Mouse (Mus musculus) heart, embryonic 11.5 days (tissue): Measurements from ENCODE around the gene Rnf5. TPM values are rescaled to one million over a fixed set of nuclear protein-coding genes. Genes with fewer than 3 reads are reported as not detected.

Experiments used
- ATAC-seq: fragments of 200-750 bp; cut with Nextera tagmentation; replicated peaks from 2 replicates; pipeline ENCODE4 v1.8.0; 2017; ENCODE audit warnings: moderate library complexity; ENCODE audit not compliant: insufficient number of reproducible peaks, low FRiP score, low TSS enrichment
- H3K27ac ChIP-seq: fragments of 300-500 bp; sonication (generic); 2 replicates; pipeline ENCODE4 v1.5.1; 2014; ENCODE audit warnings: mild to moderate bottlenecking, low read depth, low read length
- H3K27me3 ChIP-seq: fragments of 300-500 bp; sonication (generic); 2 replicates; pipeline ENCODE4 v1.6.1; 2014; ENCODE audit warnings: mild to moderate bottlenecking, low read length, mixed read lengths; ENCODE audit not compliant: control insufficient read depth, insufficient read depth
- H3K36me3 ChIP-seq: fragments of 300-500 bp; sonication (generic); 2 replicates; pipeline ENCODE4 v1.6.1; 2014; ENCODE audit warnings: mild to moderate bottlenecking, low read length, moderate library complexity, mixed read lengths; ENCODE audit not compliant: control insufficient read depth, insufficient read depth
- H3K4me1 ChIP-seq: fragments of 300-500 bp; sonication (generic); 2 replicates; pipeline ENCODE4 v1.6.1; 2014; ENCODE audit warnings: low read length; ENCODE audit not compliant: control insufficient read depth, insufficient read depth
- H3K4me2 ChIP-seq: fragments of 300-500 bp; sonication (generic); 2 replicates; pipeline ENCODE4 v1.6.1; 2014; ENCODE audit warnings: mild to moderate bottlenecking, moderate library complexity
- H3K4me3 ChIP-seq: fragments of 300-500 bp; sonication (generic); 2 replicates; pipeline ENCODE4 v1.5.1; 2014; ENCODE audit warnings: low read depth, low read length
- H3K9ac ChIP-seq: fragments of 300-500 bp; sonication (generic); 2 replicates; pipeline ENCODE4 v1.6.1; 2014; ENCODE audit warnings: mild to moderate bottlenecking, low read depth, low read length, moderate library complexity
- H3K9me3 ChIP-seq: fragments of 300-500 bp; sonication (generic); replicated peaks from 2 replicates; pipeline ENCODE4 v1.6.1; 2016; ENCODE audit warnings: low read length; ENCODE audit not compliant: control insufficient read depth
- WGBS: fragments of 180-500 bp; shearing (Covaris S2); extraction: QIAGEN DNeasy Blood & Tissue Kit; methylation state at CpG from one replicate; pipeline ENCODE4 v1.1.7; 2014; ENCODE audit not compliant: insufficient replicate concordance; 5-methylcytosine and 5-hydroxymethylcytosine counted together
- polyA plus RNA-seq: library from polyadenylated mRNA; unstranded; fragments of >200 nt; fragmentation: Nextera tagmentation; extraction: Ambion mirVana; gene quantifications from 2 replicates; pipeline ENCODE4 v1.2.1, GENCODE M21; 2014

Gene Rnf5
- polyA plus RNA-seq, 1 experiment from 2014 or later: 94.7 TPM

- 2% methylated on average over 19 of the region's 19 CpGs for WGBS
- no peak for ATAC-seq
- peaks cover 41% of the 10 kb centered on the region for H3K4me1 ChIP-seq
These were observed 15.7 kb downstream of the Rnf5 start for GRCm38 (mm10) chr17:34587814-34588213.

GRCm38 (mm10) chr17:34587423-34587811 is 16.1 kb downstream of the Rnf5 start:
- Histone ChIP-seq H3K27me3 (no peaks in the 10 kb centered on the region), H3K9me3 (no peaks in the 10 kb centered on the region), H3K4me1 (peaks cover 38% of the 10 kb centered on the region), H3K9ac (peak overlapping the region; percentile 96), H3K27ac (peak overlapping the region; percentile 93), H3K4me2 (peak overlapping the region; percentile 99), H3K4me3 (peak overlapping the region; percentile 60), H3K36me3 (no peaks in the 10 kb centered on the region)
- ATAC-seq: peak; percentile 74
- WGBS: under 1% methylated on average over 42 of the region's 50 CpGs

More at GRCm38 (mm10) chr17:34587814-34588213, 15.7 kb downstream of the Rnf5 start:
- H3K9me3 ChIP-seq: no peaks in the 10 kb centered on the region
- H3K9ac ChIP-seq: peak overlapping the region; percentile 96
- no peaks in the 10 kb centered on the region for H3K36me3 ChIP-seq
- H3K27me3 ChIP-seq: no peaks in the 10 kb centered on the region
- H3K27ac ChIP-seq: peak overlapping the region; percentile 93
- peak overlapping the region; percentile 60 for H3K4me3 ChIP-seq
- H3K4me2 ChIP-seq: peak overlapping the region; percentile 99

GRCm38 (mm10) chr17:34586796-34587422 is 16.6 kb downstream of the Rnf5 start:
- peaks cover 38% of the 10 kb centered on the region for H3K4me1 ChIP-seq
- H3K27ac ChIP-seq: peak overlapping the region; percentile 93
- H3K27me3 ChIP-seq: no peaks in the 10 kb centered on the region
- H3K9ac ChIP-seq: peak overlapping the region; percentile 96
- H3K4me3 ChIP-seq: peak overlapping the region; percentile 60
- WGBS: under 1% methylated on average over 38 of the region's 38 CpGs
- peak; percentile 78 for ATAC-seq
- peak overlapping the region; percentile 99 for H3K4me2 ChIP-seq
- no peaks in the 10 kb centered on the region for H3K9me3 ChIP-seq
- no peaks in the 10 kb centered on the region for H3K36me3 ChIP-seq

GRCm38 (mm10) chr17:34585877-34586771 is 17.4 kb downstream of the Rnf5 start:
- peaks cover 34% of the 10 kb centered on the region for H3K4me1 ChIP-seq
- peak overlapping the region; percentile 99 for H3K4me2 ChIP-seq
- H3K27me3 ChIP-seq: no peaks in the 10 kb centered on the region
- H3K9ac ChIP-seq: peak overlapping the region; percentile 96
- H3K4me3 ChIP-seq: peak overlapping the region; percentile 60
- H3K27ac ChIP-seq: peak overlapping the region; percentile 93
- WGBS: 29% methylated on average over 32 of the region's 32 CpGs
- H3K36me3 ChIP-seq: no peaks in the 10 kb centered on the region
- no peak for ATAC-seq
- no peaks in the 10 kb centered on the region for H3K9me3 ChIP-seq

- H3K27ac ChIP-seq: no peak overlapping the region
- WGBS: 81% methylated on average over 8 of the region's 8 CpGs
- no peak overlapping the region for H3K4me2 ChIP-seq
These were observed 18.4 kb downstream of the Rnf5 start for GRCm38 (mm10) chr17:34585121-34585520.

GRCm38 (mm10) chr17:34583819-34584218 is 19.7 kb downstream of the Rnf5 start:
- no peaks in the 10 kb centered on the region for H3K9me3 ChIP-seq
- peaks cover 14% of the 10 kb centered on the region; the same call in 1 of the 2 replicates for H3K4me1 ChIP-seq
- no peak overlapping the region for H3K4me2 ChIP-seq
- WGBS: 83% methylated on average over 8 of the region's 8 CpGs
- no peaks in the 10 kb centered on the region for H3K36me3 ChIP-seq
- H3K4me3 ChIP-seq: no peak overlapping the region
- no peak overlapping the region for H3K9ac ChIP-seq
- ATAC-seq: no peak
- no peak overlapping the region for H3K27ac ChIP-seq
- no peaks in the 10 kb centered on the region for H3K27me3 ChIP-seq

More at GRCm38 (mm10) chr17:34585121-34585520, 18.4 kb downstream of the Rnf5 start:
- Histone ChIP-seq H3K9me3 (no peaks in the 10 kb centered on the region), H3K36me3 (no peaks in the 10 kb centered on the region), H3K4me3 (no peak overlapping the region), H3K9ac (no peak overlapping the region), H3K27me3 (no peaks in the 10 kb centered on the region), H3K4me1 (peaks cover 24% of the 10 kb centered on the region)
- ATAC-seq: no peak

GRCm38 (mm10) chr17:34583397-34583796 is 20.1 kb downstream of the Rnf5 start:
- Histone ChIP-seq H3K36me3 (no peaks in the 10 kb centered on the region), H3K4me2 (no peak overlapping the region), H3K4me3 (no peak overlapping the region), H3K27me3 (no peaks in the 10 kb centered on the region), H3K9ac (no peak overlapping the region), H3K4me1 (peaks cover 13% of the 10 kb centered on the region; the same call in 1 of the 2 replicates), H3K27ac (no peak overlapping the region), H3K9me3 (no peaks in the 10 kb centered on the region)
- ATAC-seq: no peak
- WGBS: 61% methylated on average over 7 of the region's 7 CpGs

- no peaks in the 10 kb centered on the region for H3K9me3 ChIP-seq
- H3K9ac ChIP-seq: no peak overlapping the region
- no peaks in the 10 kb centered on the region for H3K36me3 ChIP-seq
- peaks cover 7% of the 10 kb centered on the region; the same call in 1 of the 2 replicates for H3K4me1 ChIP-seq
- H3K27ac ChIP-seq: no peak overlapping the region
- ATAC-seq: no peak
- no peak overlapping the region for H3K4me3 ChIP-seq
- no peaks in the 10 kb centered on the region for H3K27me3 ChIP-seq
- H3K4me2 ChIP-seq: no peak overlapping the region
- WGBS: 80% methylated on average over 12 of the region's 12 CpGs
These were observed 21.0 kb downstream of the Rnf5 start for GRCm38 (mm10) chr17:34582528-34582927.
